Comparison of ENCODE assay signal across 8 mouse cellular contexts in genomic region chr7:132599071-132599975, GRCm38 (mm10). TPM values are rescaled to one million over a fixed set of nuclear protein-coding genes. Genes with fewer than 3 reads are reported as not detected.
DNase-seq lines count a peak whose midpoint lies in the region; ATAC-seq and TF ChIP-seq lines count a peak whose summit lies in the region.

Nkx1-2 (minus strand) TSS chr7:132599637.

- peaks cover 33% of the 10 kb centered on the region for H3K4me1 ChIP-seq in lung, embryonic 15.5 days
- H3K4me1 ChIP-seq in embryonic facial prominence, embryonic 13.5 days = peaks cover 35% of the 10 kb centered on the region
- peaks cover 40% of the 10 kb centered on the region for H3K4me1 ChIP-seq in limb, embryonic 12.5 days (replicated peaks)
- H3K4me1 ChIP-seq in small intestine, adult 2 months (ENCODE audit: control insufficient read depth, insufficient read depth, insufficient read length, low read length) = peaks cover 15% of the 10 kb centered on the region

- 1% methylated on average over 42 of the region's 52 CpGs for WGBS in lung, embryonic 15.5 days
- under 1% methylated on average over 48 of the region's 52 CpGs for WGBS in embryonic facial prominence, embryonic 13.5 days
- under 1% methylated on average over 49 of the region's 52 CpGs for WGBS in limb, embryonic 12.5 days
- WGBS in small intestine, adult 2 months = 11% methylated on average over 48 of the region's 52 CpGs

- no peaks in the 10 kb centered on the region for H3K9me3 ChIP-seq in lung, embryonic 15.5 days
- H3K9me3 ChIP-seq in embryonic facial prominence, embryonic 13.5 days = no peaks in the 10 kb centered on the region
- no peaks in the 10 kb centered on the region for H3K9me3 ChIP-seq in limb, embryonic 12.5 days

- H3K4me3 ChIP-seq in lung, embryonic 15.5 days = peak within 1 kb of the TSS; percentile 34
- peak within 1 kb of the TSS; percentile 44 for H3K4me3 ChIP-seq in embryonic facial prominence, embryonic 13.5 days
- peak within 1 kb of the TSS; percentile 43 for H3K4me3 ChIP-seq in limb, embryonic 12.5 days (replicated peaks)
- H3K4me3 ChIP-seq in small intestine, adult 2 months (ENCODE audit: low read depth, low read length) = peak within 1 kb of the TSS; percentile 24

- H3K36me3 ChIP-seq in lung, embryonic 15.5 days = no peaks in the 10 kb centered on the region
- no peaks in the 10 kb centered on the region for H3K36me3 ChIP-seq in embryonic facial prominence, embryonic 13.5 days
- no peaks in the 10 kb centered on the region for H3K36me3 ChIP-seq in limb, embryonic 12.5 days
- no peaks in the 10 kb centered on the region for H3K36me3 ChIP-seq in small intestine, adult 2 months (ENCODE audit: control insufficient read depth, insufficient read depth, low read length)

- peak; percentile 49 for ATAC-seq in lung, embryonic 15.5 days (ENCODE audit: borderline replicate concordance, extremely low read depth, low FRiP score, low TSS enrichment)
- no peak for ATAC-seq in embryonic facial prominence, embryonic 13.5 days (ENCODE audit: insufficient number of reproducible peaks, insufficient read depth, low FRiP score, low TSS enrichment, low read depth)
- ATAC-seq in limb, embryonic 12.5 days (ENCODE audit: insufficient number of reproducible peaks, insufficient read depth, low FRiP score, low TSS enrichment, low read depth) = peak; percentile 57; the same call in 1 of the 2 replicates

- H3K9ac ChIP-seq in lung, embryonic 15.5 days = no peak within 1 kb of the TSS
- peak within 1 kb of the TSS; percentile 36; the same call in 1 of the 2 replicates for H3K9ac ChIP-seq in embryonic facial prominence, embryonic 13.5 days
- H3K9ac ChIP-seq in limb, embryonic 12.5 days (replicated peaks) = peak within 1 kb of the TSS; percentile 49

- no peak for DNase-seq in lung, adult 18-20 months
- DNase-seq in frontal cortex, postnatal 10 days (ENCODE audit: low spot score in 2 of 2) = no peak
- no peak for DNase-seq in spleen, postnatal 4 days (ENCODE audit: low spot score in 2 of 2)
- DNase-seq in adrenal gland, adult 2 months = no peak

- peaks cover 97% of the 10 kb centered on the region for H3K27me3 ChIP-seq in lung, embryonic 15.5 days
- H3K27me3 ChIP-seq in embryonic facial prominence, embryonic 13.5 days = peaks cover 97% of the 10 kb centered on the region
- H3K27me3 ChIP-seq in limb, embryonic 12.5 days = peaks cover 89% of the 10 kb centered on the region
- H3K27me3 ChIP-seq in small intestine, adult 2 months (ENCODE audit: control insufficient read depth, insufficient read depth, low read length) = peaks cover 12% of the 10 kb centered on the region

- no peak for TF ChIP-seq CTCF in small intestine, adult 2 months (IDR thresholded peaks at IDR 0.05; ENCODE audit: extremely low read depth, insufficient read length, insufficient replicate concordance, low read depth, low read length)

- peak within 1 kb of the TSS; percentile 73 for H3K4me2 ChIP-seq in lung, embryonic 15.5 days
- H3K4me2 ChIP-seq in embryonic facial prominence, embryonic 13.5 days = peak within 1 kb of the TSS; percentile 82
- H3K4me2 ChIP-seq in limb, embryonic 12.5 days = peak within 1 kb of the TSS; percentile 92

- no peak within 1 kb of the TSS for H3K27ac ChIP-seq in lung, embryonic 15.5 days
- no peak within 1 kb of the TSS for H3K27ac ChIP-seq in embryonic facial prominence, embryonic 13.5 days
- no peak within 1 kb of the TSS for H3K27ac ChIP-seq in limb, embryonic 12.5 days
- H3K27ac ChIP-seq in small intestine, adult 2 months (ENCODE audit: insufficient read depth, low read depth, low read length) = no peak within 1 kb of the TSS

- no peak for TF ChIP-seq POLR2A in small intestine, adult 2 months (IDR thresholded peaks at IDR 0.05; ENCODE audit: low read depth, low read length)

RNA-seq across cellular contexts. Expression of gene Nkx1-2, which starts in this region (rescaled TPM):
- polyA plus RNA-seq in lung, embryonic 15.5 days (2015; fragmentation: Nextera tagmentation; extraction: Ambion mirVana) = not detected in 2 replicates
- not detected in 2 replicates for polyA plus RNA-seq in embryonic facial prominence, embryonic 13.5 days (2015; fragmentation: Nextera tagmentation; extraction: Ambion mirVana)
- polyA plus RNA-seq in limb, embryonic 12.5 days (2016; fragmentation: Nextera tagmentation; extraction: Ambion mirVana) = 0.10 TPM in 1 of 2 replicates, not detected in the other
- polyA plus RNA-seq in small intestine, adult 2 months (2012; rRNA removed) = 0.04 and 0.24 TPM in 2 replicates
- total RNA-seq in adrenal gland, adult 2 months (2021) = not detected
- not detected in 2 replicates for polyA plus RNA-seq in adrenal gland, adult 2 months (2012; rRNA removed)

Comparison
In these comparisons a context has a peak if more than half of its experiments do, and no peak if none do; other contexts are left out.
1. Peak in ATAC-seq, H3K4me3 ChIP-seq and H3K4me2 ChIP-seq in lung, embryonic 15.5 days; RNA of the gene not detected or under 1 TPM.
2. Peak in ATAC-seq, H3K4me3 ChIP-seq, H3K9ac ChIP-seq and H3K4me2 ChIP-seq in limb, embryonic 12.5 days; RNA of the gene not detected or under 1 TPM.